Mouse (Mus musculus): ENCODE results near the gene Atp2b1. TPM values are rescaled to one million over a fixed set of nuclear protein-coding genes. Genes with fewer than 3 reads are reported as not detected.

Gene Atp2b1
- total and polyA plus RNA-seq, 3 experiments = 25.0 to 41.7 (median 31.7) TPM

- Histone ChIP-seq H3K27me3 (replicated peaks) (no peaks in the 10 kb centered on the region), H3K9ac (ENCODE audit: insufficient read depth, low read depth) (no peak overlapping the region), H3K4me1 (ENCODE audit: control insufficient read depth in 1 of 2, insufficient read depth in 2 of 2) (peaks cover 10 to 36% of the 10 kb centered on the region in 2 experiments), H3K79me2 (replicated peaks; ENCODE audit: control insufficient read depth, extremely low read depth, insufficient read depth, poor library complexity, severe bottlenecking) (no peaks in the 10 kb centered on the region), H3K4me2 (ENCODE audit: insufficient read depth, low read depth, poor library complexity, severe bottlenecking) (no peak overlapping the region), H3K27ac (ENCODE audit: insufficient read depth, low read depth) (no peak overlapping the region), H3K9me3 (replicated peaks; ENCODE audit: low read length) (no peaks in the 10 kb centered on the region), H3K4me3 (replicated peaks in 1 of 3; ENCODE audit: low read depth in 2 of 3, low read length in 2 of 3, poor library complexity in 1 of 3) (no peak overlapping the region), H3K36me3 (replicated peaks in 1 of 2; ENCODE audit: control insufficient read depth in 1 of 2, insufficient read depth in 1 of 2, low read length in 1 of 2) (no peaks in the 10 kb centered on the region)
- dilution Hi-C loops (cut with MboI; ENCODE audit: extremely low pct_ligation_motif_present, extremely low pct_unique_long_range_greater_than_20kb, low sequenced_read_pairs) (no loop called here), in situ Hi-C loops (cut with MboI; ENCODE audit: low pct_ligation_motif_present, low pct_unique_long_range_greater_than_20kb, low sequenced_read_pairs) (loop anchor here (5.0 kb wide), 1 partner anchor 35 kb away; no protein-coding TSS in a partner anchor)
- DNase-seq (ENCODE audit: extremely low read depth) = no peak
- TF ChIP-seq JUN (IDR thresholded peaks at IDR 0.05; ENCODE audit: insufficient read depth, low read depth, low read length) (no peak), RAD21 (IDR thresholded peaks at IDR 0.05; ENCODE audit: low read depth, low read length) (no peak), MEF2A (IDR thresholded peaks at IDR 0.05; ENCODE audit: borderline replicate concordance, low read depth, low read length) (no peak), MXI1 (IDR thresholded peaks at IDR 0.05; ENCODE audit: low read depth, low read length) (no peak), ZNF384 (IDR thresholded peaks at IDR 0.05; ENCODE audit: low read depth, low read length) (no peak), POLR2A (IDR thresholded peaks at IDR 0.05; ENCODE audit: low read depth, low read length) (no peak)
Measured at GRCm38 (mm10) chr10:98882587-98882986, 31.6 kb upstream of the Atp2b1 start.

GRCm38 (mm10) chr10:98884445-98884844 lies 29.8 kb upstream of the Atp2b1 start:
- no peak overlapping the region for H3K27ac ChIP-seq (ENCODE audit: insufficient read depth, low read depth)
- H3K79me2 ChIP-seq (replicated peaks; ENCODE audit: control insufficient read depth, extremely low read depth, insufficient read depth, poor library complexity, severe bottlenecking) = no peaks in the 10 kb centered on the region
- no peak overlapping the region for H3K4me3 ChIP-seq (replicated peaks in 1 of 3; ENCODE audit: low read depth in 2 of 3, low read length in 2 of 3, poor library complexity in 1 of 3)
- H3K4me1 ChIP-seq (ENCODE audit: control insufficient read depth in 1 of 2, insufficient read depth in 2 of 2) = peaks cover 5 to 23% of the 10 kb centered on the region in 2 experiments
- DNase-seq (ENCODE audit: extremely low read depth) = no peak
- H3K9ac ChIP-seq (ENCODE audit: insufficient read depth, low read depth) = no peak overlapping the region
- no peak for TF ChIP-seq NRF1 (IDR thresholded peaks at IDR 0.05; ENCODE audit: low read depth, low read length)
- no peak for TF ChIP-seq CHD2 (IDR thresholded peaks at IDR 0.05; ENCODE audit: low read length)
- TF ChIP-seq SMC3 (IDR thresholded peaks at IDR 0.05; ENCODE audit: low read depth, low read length) = no peak
- TF ChIP-seq TBP (conservative IDR thresholded peaks at IDR 0.05; ENCODE audit: low read depth, low read length) = no peak
- TF ChIP-seq ZC3H11A (IDR thresholded peaks at IDR 0.05; ENCODE audit: low read depth, low read length) = no peak
- TF ChIP-seq MXI1 (IDR thresholded peaks at IDR 0.05; ENCODE audit: low read depth, low read length) = no peak
- no peak for TF ChIP-seq RCOR1 (conservative IDR thresholded peaks at IDR 0.05; ENCODE audit: low read depth, low read length)
- TF ChIP-seq IRF4 (IDR thresholded peaks at IDR 0.05; ENCODE audit: low read depth, low read length) = no peak
- no peak for TF ChIP-seq KAT2A (IDR thresholded peaks at IDR 0.05; ENCODE audit: insufficient replicate concordance, low read length)
- no peak for TF ChIP-seq MAZ (IDR thresholded peaks at IDR 0.05; ENCODE audit: low read depth, low read length)
- TF ChIP-seq BHLHE40 (IDR thresholded peaks at IDR 0.05; ENCODE audit: low read depth, low read length) = no peak
- TF ChIP-seq ZNF384 (IDR thresholded peaks at IDR 0.05; ENCODE audit: low read depth, low read length) = no peak
- TF ChIP-seq POLR2A (IDR thresholded peaks at IDR 0.05; ENCODE audit: low read depth, low read length) = no peak
- TF ChIP-seq UBTF (IDR thresholded peaks at IDR 0.05; ENCODE audit: low read depth, low read length) = no peak
- no peak for TF ChIP-seq ZKSCAN1 (IDR thresholded peaks at IDR 0.05; ENCODE audit: borderline replicate concordance, low read depth, low read length)
- no peak for TF ChIP-seq NELFE (IDR thresholded peaks at IDR 0.05; ENCODE audit: low read depth, low read length)
- TF ChIP-seq PAX5 (IDR thresholded peaks at IDR 0.05; ENCODE audit: low read length) = no peak
- TF ChIP-seq POLR2AphosphoS2 (IDR thresholded peaks at IDR 0.05; ENCODE audit: low read depth, low read length) = no peak
- no peak for TF ChIP-seq JUN (IDR thresholded peaks at IDR 0.05; ENCODE audit: insufficient read depth, low read depth, low read length)
- dilution Hi-C loops (cut with MboI; ENCODE audit: extremely low pct_ligation_motif_present, extremely low pct_unique_long_range_greater_than_20kb, low sequenced_read_pairs) = no loop called here
- no peak overlapping the region for H3K4me2 ChIP-seq (ENCODE audit: insufficient read depth, low read depth, poor library complexity, severe bottlenecking)
- H3K27me3 ChIP-seq (replicated peaks) = no peaks in the 10 kb centered on the region
- H3K36me3 ChIP-seq (replicated peaks in 1 of 2; ENCODE audit: control insufficient read depth in 1 of 2, insufficient read depth in 1 of 2, low read length in 1 of 2) = no peaks in the 10 kb centered on the region
- H3K9me3 ChIP-seq (replicated peaks; ENCODE audit: low read length) = no peaks in the 10 kb centered on the region
- in situ Hi-C loops (cut with MboI; ENCODE audit: low pct_ligation_motif_present, low pct_unique_long_range_greater_than_20kb, low sequenced_read_pairs) = loop anchor here (5.0 kb wide), 1 partner anchor 37 kb away; no protein-coding TSS in a partner anchor

Data from CH12.LX (cell line).